Mouse (Mus musculus): Measurements from ENCODE around the gene Tmx2. TPM values are rescaled to one million over a fixed set of nuclear protein-coding genes. Genes with fewer than 3 reads are reported as not detected.
"Not testable (repeated sequence)": the region's sequence is repeated elsewhere in the genome, so short reads cannot be mapped to it uniquely, and the experiment has no call there.

Tmx2 gene
- polyA plus RNA-seq, 1 experiment from 2014 or later = 81.7 TPM

GRCm38 (mm10) chr2:84677968-84678880, 716 bp downstream of the Tmx2 start, which contains the start of the genes Gm28635 and Med19:
Gm28635 (minus strand) TSS chr2:84678041.
Med19 (plus strand) TSS chr2:84678402.
- peak within 1 kb of the TSS; percentile 68 for H3K27ac ChIP-seq (ENCODE audit: low read depth, low read length)
- under 1% methylated on average over 44 of the region's 44 CpGs for WGBS
- H3K4me1 ChIP-seq (replicated peaks; ENCODE audit: control insufficient read depth, insufficient read depth, low read length) = no peaks in the 10 kb centered on the region; the same call in 1 of the 2 replicates
- peak within 1 kb of the TSS; percentile 77 for H3K4me2 ChIP-seq (replicated peaks; ENCODE audit: low read depth)
- no peaks in the 10 kb centered on the region for H3K27me3 ChIP-seq (replicated peaks; ENCODE audit: control insufficient read depth, insufficient read depth, low read length)
- H3K9me3 ChIP-seq (ENCODE audit: control insufficient read depth) = no peaks in the 10 kb centered on the region
- H3K36me3 ChIP-seq (ENCODE audit: control insufficient read depth, insufficient read depth) = peaks cover 17% of the 10 kb centered on the region; the same call in 1 of the 2 replicates
- H3K9ac ChIP-seq (ENCODE audit: low read depth, low read length) = peak within 1 kb of the TSS; percentile 62
- peak within 1 kb of the TSS; percentile 74 for H3K4me3 ChIP-seq (ENCODE audit: low read depth, low read length)
- no peak; the same call in 1 of the 2 replicates for TF ChIP-seq CTCF (IDR thresholded peaks at IDR 0.05; ENCODE audit: low read depth)
- peak; percentile 100 for ATAC-seq

DNA sequence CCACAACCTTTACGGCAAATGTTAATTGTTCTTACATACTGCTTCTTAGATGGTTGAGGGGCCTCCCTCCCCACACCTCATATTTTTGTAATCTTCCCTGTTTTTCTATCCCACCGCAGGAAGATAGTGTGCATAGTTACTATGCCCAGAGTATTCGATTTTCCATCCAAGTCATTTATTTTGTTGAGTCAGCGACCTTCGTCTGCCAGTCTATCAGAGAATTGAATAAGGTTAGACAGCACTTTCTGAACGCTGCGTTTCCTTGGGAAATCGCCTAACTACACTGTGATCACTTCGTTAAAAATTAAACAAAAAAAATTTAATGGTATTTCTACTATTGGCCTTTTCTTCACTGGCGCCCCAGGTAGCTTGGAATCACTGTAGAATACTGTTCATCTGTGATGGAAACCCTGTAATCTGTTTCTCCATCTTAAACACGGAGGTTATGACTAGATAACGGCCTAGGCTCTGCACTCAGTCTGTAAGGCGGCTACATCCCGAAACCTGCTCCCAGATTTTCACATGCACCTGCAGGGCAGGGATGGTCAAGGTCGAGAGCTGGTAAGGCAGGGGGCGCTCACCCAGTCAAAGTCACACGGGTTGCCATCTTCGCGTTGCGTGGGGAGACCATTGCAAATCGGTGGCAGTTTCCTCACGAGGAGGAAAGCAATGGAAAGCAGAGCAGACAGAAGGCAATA, 1.5 kb downstream of the Tmx2 start:
- H3K9me3 ChIP-seq (ENCODE audit: control insufficient read depth) = no peaks in the 10 kb centered on the region
- H3K4me1 ChIP-seq (replicated peaks; ENCODE audit: control insufficient read depth, insufficient read depth, low read length) = no peaks in the 10 kb centered on the region; the same call in 1 of the 2 replicates
- peak; percentile 29; the same call in 1 of the 2 replicates for ATAC-seq
- H3K4me3 ChIP-seq (ENCODE audit: low read depth, low read length) = peak overlapping the region; percentile 74
- peak; percentile 72 for TF ChIP-seq CTCF (IDR thresholded peaks at IDR 0.05; ENCODE audit: low read depth)
- H3K36me3 ChIP-seq (ENCODE audit: control insufficient read depth, insufficient read depth) = peaks cover 21% of the 10 kb centered on the region; the same call in 1 of the 2 replicates
- H3K4me2 ChIP-seq (replicated peaks; ENCODE audit: low read depth) = peak overlapping the region; percentile 77
- 4% methylated on average over 22 of the region's 22 CpGs for WGBS
- peak overlapping the region; percentile 38 for H3K9ac ChIP-seq (ENCODE audit: low read depth, low read length)
- H3K27me3 ChIP-seq (replicated peaks; ENCODE audit: control insufficient read depth, insufficient read depth, low read length) = no peaks in the 10 kb centered on the region
- peak overlapping the region; percentile 46 for H3K27ac ChIP-seq (ENCODE audit: low read depth, low read length)

GRCm38 (mm10) chr2:84671535-84671934, 7.4 kb downstream of the Tmx2 start:
- H3K9me3 ChIP-seq (ENCODE audit: control insufficient read depth); H3K27ac ChIP-seq (ENCODE audit: low read depth, low read length); H3K4me3 ChIP-seq (ENCODE audit: low read depth, low read length); H3K27me3 ChIP-seq (replicated peaks; ENCODE audit: control insufficient read depth, insufficient read depth, low read length); H3K4me2 ChIP-seq (replicated peaks; ENCODE audit: low read depth); H3K4me1 ChIP-seq (replicated peaks; ENCODE audit: control insufficient read depth, insufficient read depth, low read length); H3K9ac ChIP-seq (ENCODE audit: low read depth, low read length); ATAC-seq: not testable (repeated sequence)
- H3K36me3 ChIP-seq (ENCODE audit: control insufficient read depth, insufficient read depth) = peaks cover 21% of the 10 kb centered on the region; the same call in 1 of the 2 replicates
- 63% methylated on average over 4 of the region's 5 CpGs for whole genome bisulfite sequencing

GRCm38 (mm10) chr2:84670569-84670933, 8.4 kb downstream of the Tmx2 start, which contains the start of gene Selenoh:
Selenoh (minus strand) TSS chr2:84670770.
- 1% methylated on average over 20 of the region's 20 CpGs for WGBS
- Histone ChIP-seq H3K36me3 (ENCODE audit: control insufficient read depth, insufficient read depth) (peaks cover 21% of the 10 kb centered on the region; the same call in 1 of the 2 replicates), H3K4me2 (replicated peaks; ENCODE audit: low read depth) (peak within 1 kb of the TSS; percentile 90), H3K27me3 (replicated peaks; ENCODE audit: control insufficient read depth, insufficient read depth, low read length) (no peaks in the 10 kb centered on the region), H3K9me3 (ENCODE audit: control insufficient read depth) (no peaks in the 10 kb centered on the region), H3K9ac (ENCODE audit: low read depth, low read length) (peak within 1 kb of the TSS; percentile 86), H3K4me1 (replicated peaks; ENCODE audit: control insufficient read depth, insufficient read depth, low read length) (no peaks in the 10 kb centered on the region), H3K27ac (ENCODE audit: low read depth, low read length) (peak within 1 kb of the TSS; percentile 24), H3K4me3 (ENCODE audit: low read depth, low read length) (peak within 1 kb of the TSS; percentile 93)
- TF ChIP-seq CTCF (IDR thresholded peaks at IDR 0.05; ENCODE audit: low read depth) = no peak
- ATAC-seq = peak; percentile 92

DNA sequence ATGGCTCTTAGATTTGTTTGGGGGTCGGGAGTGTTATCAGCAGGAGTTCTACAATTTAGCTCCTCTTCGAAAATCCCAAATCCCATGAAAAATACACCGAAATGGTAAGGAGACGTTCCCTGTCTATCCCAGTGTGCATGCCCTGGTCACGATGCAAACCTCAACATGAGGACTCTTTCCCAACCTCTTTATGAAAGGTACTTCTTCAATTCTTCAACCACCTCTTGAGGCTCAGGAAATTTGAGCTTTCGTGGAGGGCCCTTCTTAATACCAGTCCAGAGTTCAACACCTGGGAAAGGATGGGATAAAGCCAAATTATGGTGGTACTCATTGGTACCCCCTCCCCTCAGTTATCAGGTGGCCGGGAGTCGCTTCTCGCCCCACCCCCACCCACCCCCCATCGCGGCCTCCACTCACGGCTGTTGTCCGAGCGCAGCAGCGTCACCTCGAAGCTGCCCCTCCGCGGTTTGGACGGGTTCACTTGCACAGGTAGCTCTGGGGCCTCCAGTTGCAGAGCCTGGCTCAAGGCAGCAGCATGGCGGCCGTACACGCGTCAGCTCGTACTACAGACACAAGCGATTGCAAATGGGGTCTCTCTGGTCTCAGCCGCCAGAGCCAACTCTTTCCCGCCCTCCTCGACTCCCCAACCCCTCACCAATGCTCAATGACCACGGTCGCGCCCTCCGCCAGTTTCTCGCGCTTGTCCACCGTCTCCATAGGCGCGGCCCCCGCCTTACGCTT, 8.9 kb downstream of the Tmx2 start:
- Histone ChIP-seq H3K4me3 (ENCODE audit: low read depth, low read length) (peak overlapping the region; percentile 93), H3K27me3 (replicated peaks; ENCODE audit: control insufficient read depth, insufficient read depth, low read length) (no peaks in the 10 kb centered on the region), H3K4me1 (replicated peaks; ENCODE audit: control insufficient read depth, insufficient read depth, low read length) (no peaks in the 10 kb centered on the region), H3K27ac (ENCODE audit: low read depth, low read length) (peak overlapping the region; percentile 24; the same call in 1 of the 2 replicates), H3K9me3 (ENCODE audit: control insufficient read depth) (no peaks in the 10 kb centered on the region), H3K4me2 (replicated peaks; ENCODE audit: low read depth) (peak overlapping the region; percentile 90), H3K36me3 (ENCODE audit: control insufficient read depth, insufficient read depth) (peaks cover 20% of the 10 kb centered on the region; the same call in 1 of the 2 replicates), H3K9ac (ENCODE audit: low read depth, low read length) (peak overlapping the region; percentile 86)
- TF ChIP-seq CTCF (IDR thresholded peaks at IDR 0.05; ENCODE audit: low read depth) = no peak
- peak; percentile 71 for ATAC-seq
- 3% methylated on average over 38 of the region's 39 CpGs for whole genome bisulfite sequencing

All from intestine, postnatal 0 days (tissue).